Mouse (Mus musculus) gastrocnemius, postnatal 4 days (tissue): ENCODE results near the gene Ralb. TPM values are rescaled to one million over a fixed set of nuclear protein-coding genes. Genes with fewer than 3 reads are reported as not detected.

Source experiments
- DNase-seq, 2 experiments: peaks; one replicate each; pipeline ENCODE4 v3.0.0; 2021 to 2022; ENCODE audit warnings: low spot score in 2 of 2, mixed read lengths in 2 of 2
- total RNA-seq, 2 experiments: library from RNA; stranded (reverse); gene quantifications; 2 replicates each; pipeline ENCODE4 v1.2.3; 2021

The Ralb gene
- total RNA-seq, 2 experiments from 2014 or later = 41.8 to 43.6 TPM

DNA sequence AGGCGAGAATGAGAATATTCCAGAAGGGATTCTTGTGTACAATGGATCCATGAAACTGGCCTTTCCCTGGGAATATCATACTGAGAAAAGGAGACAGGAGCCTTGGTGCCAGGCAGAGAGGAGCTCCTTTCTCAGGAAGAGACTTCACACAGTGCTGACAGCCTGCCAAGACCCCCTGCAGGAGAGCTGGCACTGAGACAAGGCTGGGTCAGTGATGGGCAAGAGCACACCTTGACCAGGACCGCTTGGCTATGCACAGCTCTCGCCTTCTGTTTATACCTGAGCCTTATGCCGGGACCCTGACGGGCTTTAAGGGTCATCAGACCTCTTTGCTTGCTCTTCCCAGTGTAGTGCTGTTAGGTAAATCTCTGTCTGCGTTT is 9.2 kb downstream of the Ralb start:
- DNase-seq = no peak

DNA sequence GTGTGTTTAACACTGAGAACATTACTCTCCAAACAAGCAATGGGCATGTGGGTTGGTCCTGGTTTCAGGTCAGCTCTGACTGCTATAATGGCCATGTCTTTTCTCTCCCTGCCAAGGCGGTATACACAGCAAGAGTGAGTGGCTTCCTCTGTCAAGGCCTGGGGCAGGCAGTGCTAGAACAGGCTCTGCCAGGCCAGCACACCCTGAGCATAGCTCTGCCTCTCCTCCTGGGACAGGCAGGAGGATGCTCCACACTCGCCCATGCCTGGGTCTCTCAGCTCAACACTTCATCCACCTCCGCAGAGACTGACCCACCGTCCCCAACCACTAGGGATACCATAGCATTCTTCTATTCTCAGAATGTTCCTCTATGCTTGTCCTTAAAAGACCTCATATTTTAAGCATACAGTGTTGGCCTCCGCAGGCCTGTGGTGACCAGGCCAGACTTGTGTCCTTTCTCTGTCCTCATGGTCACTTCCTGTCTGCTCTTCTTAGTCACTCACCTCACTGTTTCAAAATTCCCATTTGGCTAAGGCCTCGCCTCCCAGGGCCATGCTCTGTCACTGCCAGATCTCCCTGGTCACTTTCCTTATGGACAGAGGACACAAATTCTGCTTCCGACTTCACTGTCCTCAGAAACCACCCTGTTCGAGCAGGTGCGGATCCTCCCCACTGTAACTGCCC is 9.7 kb downstream of the Ralb start:
- no peak for DNase-seq

DNA sequence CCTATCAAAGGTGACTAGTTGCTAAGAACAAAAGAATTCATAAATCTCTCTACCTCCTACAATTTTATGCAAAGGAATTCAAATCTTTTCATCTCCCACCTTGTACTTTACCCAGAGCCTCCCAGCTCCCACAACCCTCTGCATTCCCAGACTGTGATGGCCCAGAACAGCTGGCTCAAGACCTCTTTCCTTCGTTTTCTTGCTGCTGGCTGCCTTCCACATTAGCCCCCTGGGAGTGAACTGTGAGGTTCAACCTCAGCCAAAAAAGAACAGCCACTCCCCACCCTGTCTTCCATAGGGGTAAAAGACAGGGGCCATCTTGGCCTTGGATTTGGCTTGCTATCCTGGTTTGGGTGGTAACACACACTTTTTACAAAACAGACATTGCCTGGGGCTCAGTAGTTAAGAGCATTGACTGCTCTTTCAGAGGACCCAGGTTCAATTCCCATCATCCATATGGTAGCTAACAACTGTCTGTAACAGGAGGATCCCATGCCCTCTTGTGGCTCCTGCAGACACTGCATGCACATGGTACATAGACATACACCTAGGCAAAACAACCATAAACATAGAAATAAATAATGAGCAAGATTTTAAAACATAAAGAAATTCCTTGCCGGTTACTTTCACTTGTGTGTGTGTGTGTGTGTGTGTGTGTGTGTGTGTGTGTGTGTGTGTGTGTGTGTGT is 10.4 kb downstream of the Ralb start:
- peak in 1 of 2 experiments; percentile 59 for DNase-seq

DNA sequence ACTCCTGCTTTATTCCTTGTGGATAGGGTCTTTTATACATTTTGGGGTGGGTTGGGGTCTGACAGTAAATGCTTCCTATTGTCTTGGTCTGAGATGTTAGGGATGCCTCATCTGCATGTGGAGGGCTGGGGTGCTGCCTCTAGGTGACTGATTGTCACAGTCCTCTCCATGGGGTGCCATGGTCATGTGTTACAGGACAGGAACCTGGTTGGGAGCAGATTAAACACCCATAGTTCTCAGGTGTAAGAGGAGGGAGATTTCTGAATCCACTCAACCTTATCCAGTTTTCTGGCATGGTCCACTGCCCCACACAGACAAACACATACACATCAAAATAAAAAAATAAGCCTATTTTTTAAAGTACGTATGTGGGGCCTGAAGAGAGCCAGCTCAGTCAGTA is 12.1 kb downstream of the Ralb start:
- DNase-seq = no peak

DNA sequence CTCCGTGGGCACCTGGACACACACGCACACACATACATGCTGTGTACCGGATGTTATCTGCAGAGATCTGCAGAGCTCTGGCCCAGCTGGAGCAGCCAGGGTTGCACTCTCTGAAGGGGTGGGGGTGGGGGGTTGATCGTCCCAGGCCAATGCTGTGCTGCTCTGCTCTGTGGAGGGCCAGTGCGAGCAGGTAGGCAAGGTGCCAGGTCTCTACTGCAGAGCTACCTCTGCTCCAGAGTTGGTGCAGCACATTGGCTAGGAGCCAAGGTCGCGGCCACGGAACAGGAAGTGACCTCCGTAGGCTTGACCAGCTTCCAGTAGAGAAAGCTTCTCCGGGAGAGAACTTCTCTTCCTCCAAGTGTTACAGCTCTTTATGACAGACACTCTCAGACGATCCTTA is 12.5 kb downstream of the Ralb start:
- DNase-seq = peak; percentile 53 to 73

DNA sequence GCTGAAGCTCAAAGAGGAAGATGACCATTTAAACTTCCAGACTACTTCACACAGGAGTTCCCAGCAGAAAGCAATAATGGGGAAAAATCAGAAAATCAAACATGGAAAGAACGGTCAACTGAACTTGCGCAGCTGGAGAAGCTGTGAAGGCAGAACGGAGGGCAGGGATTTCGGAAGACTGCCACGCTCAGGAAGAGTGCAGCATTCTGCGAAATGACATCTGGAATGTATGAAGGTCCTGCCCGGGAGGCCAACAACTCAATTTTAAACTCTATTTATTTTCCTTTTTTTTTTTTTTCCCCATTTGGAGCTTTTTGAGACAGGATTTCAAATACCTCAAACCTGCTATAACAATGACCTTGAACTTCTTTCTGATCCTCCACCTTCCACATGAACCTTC is 13.8 kb downstream of the Ralb start:
- DNase-seq = no peak

DNA sequence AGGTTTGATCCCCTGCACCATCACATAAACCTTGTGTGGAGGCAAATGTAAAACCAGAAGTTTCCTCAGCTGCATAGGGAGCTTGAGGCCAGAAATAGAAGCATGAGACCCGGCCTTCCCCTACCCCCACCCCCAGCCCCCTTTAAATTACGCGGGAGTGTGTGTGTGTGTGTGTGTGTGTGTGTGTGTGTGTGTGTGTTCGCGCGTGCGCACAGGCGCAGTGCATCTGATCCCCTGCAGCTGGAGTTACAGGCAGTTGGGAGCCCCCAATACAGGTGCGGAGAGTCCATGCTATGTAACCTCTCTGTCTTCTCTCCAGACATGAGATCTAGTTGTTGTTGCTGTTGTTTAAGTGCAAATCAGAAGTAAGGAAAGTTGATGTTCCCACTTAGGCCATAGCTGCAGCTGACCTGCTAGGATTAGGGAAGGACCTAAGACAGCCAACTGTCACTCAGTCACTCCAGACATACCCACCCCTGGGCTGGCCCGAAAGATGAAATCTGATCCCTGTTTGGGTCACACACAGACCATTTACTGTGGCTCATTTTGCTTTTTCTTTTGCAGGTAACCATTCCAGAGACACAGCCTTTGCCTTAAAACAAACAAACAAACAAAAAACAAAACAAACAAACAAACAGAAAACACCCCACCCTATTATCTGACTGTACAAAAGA is 16.5 kb downstream of the Ralb start:
- DNase-seq = no peak

DNA sequence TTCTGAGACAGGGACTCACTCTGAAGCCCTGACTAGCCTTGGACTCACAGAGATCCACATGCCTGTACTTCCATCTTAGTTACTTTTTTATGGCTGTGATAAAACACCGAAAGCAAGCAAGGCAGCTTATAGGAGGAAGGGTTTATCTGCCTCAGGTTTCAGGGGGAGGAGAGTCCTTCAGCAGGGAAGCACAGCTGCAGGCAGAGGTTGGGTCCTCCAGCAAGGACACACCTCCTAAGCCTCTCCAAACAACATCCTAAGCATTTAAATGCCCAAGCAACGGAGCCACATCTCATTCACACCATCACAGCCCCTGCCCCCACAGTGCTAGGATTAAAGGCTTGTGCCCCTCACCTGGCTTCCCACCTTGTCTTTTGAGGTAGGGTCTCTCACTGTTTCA is 18.8 kb downstream of the Ralb start:
- DNase-seq = no peak

DNA sequence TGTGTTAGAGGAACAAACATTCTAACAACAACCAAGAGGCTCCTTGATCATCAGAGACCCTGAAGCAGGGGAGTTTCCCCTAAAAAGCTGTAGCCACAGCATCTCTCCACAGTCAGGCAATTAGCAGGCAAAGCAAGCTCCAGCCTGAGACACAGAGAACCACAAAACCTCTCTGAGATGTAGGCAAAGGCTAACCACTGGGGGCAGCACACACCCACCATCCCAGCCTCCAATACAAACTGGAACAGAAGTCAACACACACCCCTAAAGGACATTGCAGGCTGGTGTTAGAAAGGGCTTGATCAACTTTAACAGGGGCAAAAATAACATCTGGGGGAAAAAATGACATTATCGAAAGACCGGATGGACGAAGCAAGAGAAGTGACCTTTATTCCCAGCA is 20.1 kb downstream of the Ralb start:
- DNase-seq = no peak

DNA sequence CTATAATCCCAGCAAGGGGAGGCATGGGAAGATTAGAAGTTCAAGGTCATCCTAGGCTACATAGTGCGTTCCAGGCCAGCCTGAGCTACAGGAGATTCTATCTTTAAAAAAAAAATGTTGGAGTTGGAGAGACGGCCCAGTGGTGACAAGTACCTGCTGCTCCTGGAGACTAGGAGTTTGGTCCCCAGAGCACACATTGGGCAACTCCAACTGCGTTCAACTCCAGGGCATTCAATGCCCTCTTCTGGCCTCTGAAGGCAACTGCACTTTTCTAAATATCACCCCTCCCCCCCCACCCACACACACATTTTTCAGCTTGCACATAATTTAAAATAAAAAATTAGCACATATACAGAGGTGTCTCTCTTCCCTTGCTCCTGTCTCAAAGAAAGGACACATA is 21.7 kb downstream of the Ralb start:
- DNase-seq = no peak

DNA sequence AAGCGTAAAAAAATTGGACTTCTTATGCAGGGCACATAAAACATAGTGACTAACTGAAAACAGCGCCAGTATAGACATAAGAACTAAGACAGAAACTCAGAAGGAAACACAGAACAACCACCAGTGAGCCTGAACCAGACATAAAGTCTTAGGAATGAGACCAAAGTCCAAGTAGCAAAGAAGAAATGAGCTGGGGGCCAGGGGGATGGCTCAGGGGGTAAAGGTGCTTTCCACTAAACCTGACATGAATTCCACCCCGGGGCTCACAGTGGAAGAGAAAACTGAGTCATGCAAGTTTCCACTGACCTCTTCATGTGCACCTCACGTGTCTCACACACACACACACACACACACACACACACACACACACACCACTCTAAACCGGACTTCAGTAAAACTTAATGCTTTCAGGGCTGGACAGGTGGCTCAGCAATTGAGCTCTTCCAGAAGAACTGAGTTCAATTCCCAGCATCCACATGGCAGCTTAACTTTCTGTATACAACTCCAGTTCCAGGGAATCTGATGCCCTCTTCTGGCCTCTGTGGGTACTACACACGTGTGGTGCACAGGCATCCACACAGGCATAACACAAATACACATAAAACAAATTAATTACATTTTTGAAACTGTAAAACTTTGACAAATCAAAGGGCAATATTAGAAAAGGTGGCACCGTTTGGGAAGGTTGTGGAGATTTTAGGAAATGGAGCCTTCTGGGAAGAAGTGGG is 23.2 kb downstream of the Ralb start:
- no peak for DNase-seq

DNA sequence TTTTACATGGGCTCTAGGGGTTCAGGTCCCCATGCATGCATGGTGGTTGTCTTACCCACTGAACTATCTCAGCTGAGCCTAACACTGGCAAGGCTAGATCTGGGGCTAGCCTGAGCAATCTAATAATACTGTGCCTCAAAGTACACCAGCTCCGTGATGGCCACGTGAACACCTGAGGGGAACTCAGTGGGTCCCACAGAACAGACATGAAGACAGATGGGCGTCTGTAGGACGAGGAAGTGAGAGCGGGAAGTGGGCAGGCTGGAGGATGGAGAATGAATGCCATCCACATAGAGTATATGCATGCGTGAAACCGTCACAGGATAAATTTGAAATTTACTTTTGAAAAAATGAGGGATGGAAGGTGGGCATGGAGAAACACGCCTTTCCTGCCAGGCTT is 23.9 kb downstream of the Ralb start:
- DNase-seq = no peak

DNA sequence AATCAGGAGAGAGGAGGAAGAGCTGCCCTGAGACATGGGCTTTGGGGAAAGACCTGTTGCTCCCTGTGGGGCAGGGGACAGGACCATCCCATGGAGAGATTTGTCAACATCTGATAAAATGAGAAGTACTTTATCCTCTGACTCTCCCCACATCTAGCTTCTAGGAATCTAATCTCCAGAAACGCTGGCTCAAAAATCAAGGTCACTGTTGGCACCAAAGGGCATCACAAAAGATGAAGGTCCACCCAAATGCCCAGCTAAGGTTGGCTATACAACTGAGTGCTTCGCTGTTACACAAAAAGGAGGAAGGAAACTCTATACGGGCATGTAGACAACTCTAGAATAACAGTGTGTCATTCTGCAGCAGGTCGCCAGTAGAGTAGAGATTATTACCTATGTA is 25.0 kb downstream of the Ralb start:
- no peak for DNase-seq

DNA sequence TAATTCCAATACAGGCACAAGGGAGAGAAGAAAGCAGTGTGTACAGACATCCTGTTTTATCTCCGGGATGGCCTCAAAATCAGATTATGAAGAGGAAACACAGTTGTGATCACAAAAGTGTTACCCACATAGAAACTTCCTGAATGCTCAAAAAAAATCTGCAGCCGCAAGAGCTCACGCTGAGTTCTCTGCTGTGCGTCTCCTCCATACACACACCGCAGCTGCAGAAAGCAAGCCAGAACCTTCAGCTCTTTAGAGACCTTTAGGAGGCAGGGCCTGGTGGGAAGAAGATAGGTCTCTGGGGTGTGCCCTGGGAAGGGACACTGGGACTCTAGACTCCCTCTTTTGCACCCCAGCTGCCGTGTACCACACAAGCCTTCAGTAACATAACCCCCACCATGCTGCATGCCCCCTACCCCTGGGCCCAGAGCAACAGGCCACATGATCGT is 27.7 kb downstream of the Ralb start:
- no peak for DNase-seq

DNA sequence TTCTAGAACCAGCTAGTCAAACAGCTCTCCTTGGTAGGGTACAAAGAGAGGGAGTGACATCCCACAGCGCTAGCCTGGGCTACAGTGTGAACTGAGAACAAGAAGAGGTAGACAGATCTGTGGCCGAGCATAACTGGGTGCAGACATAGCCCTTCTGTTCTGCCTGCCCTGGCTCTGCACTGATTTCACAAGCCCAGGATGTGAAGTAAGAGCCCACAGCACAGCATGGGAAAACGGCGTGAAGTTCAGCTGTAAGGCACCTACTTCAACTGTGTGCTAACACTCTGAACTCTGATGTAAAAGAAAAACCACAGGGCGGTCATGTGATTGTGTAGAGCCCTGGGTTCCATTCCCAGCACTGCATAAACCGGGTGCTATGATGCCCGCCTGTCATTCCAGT is 29.9 kb downstream of the Ralb start:
- no peak for DNase-seq

DNA sequence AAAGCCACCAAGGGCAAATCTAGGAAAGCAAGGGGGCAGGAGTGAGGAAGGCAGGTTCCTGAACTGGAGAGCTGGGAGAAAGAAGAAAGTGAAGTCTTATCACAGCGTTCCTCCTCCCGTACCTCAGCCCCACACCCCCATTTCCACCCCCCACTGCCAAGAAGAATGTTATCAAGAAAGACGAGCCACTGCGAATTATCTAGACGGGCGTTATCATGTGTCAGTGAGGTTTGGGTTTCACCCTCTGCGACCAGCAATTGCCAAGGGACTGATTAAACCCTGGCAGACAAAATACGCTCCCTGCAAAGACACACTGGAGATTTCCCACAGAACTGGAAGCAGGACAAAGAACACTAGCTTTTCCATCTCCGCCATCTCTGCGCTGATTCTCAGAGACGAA is 31.9 kb downstream of the Ralb start:
- no peak for DNase-seq

DNA sequence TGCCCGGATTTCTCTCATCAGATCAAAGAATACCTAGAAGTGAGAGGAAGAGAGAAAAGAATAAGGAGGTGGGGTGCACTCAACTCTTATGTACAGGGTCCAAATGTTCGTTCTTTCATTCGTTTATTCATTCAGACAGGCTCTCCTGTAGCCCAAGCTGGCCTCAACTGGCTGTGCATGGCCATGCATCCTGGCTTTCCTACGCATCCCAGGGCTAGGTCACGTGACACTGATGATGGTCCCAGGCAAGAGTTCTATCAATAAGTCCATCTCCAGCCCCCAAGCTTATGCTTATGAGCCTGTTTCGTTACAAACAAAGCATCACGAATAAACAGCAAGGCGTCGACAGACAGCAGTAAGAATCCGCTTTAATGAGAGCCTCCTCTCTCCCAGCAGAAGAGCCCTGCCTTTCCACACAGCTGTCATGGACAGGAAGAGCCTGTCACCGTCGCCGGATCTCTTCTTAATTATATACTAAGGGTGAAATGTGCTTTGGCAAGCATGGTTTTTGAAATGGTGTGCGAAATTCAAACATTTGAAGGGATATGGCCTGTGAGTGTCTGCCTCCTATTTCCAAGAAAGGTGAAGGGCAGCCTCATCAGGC is 32.7 kb downstream of the Ralb start:
- no peak for DNase-seq

DNA sequence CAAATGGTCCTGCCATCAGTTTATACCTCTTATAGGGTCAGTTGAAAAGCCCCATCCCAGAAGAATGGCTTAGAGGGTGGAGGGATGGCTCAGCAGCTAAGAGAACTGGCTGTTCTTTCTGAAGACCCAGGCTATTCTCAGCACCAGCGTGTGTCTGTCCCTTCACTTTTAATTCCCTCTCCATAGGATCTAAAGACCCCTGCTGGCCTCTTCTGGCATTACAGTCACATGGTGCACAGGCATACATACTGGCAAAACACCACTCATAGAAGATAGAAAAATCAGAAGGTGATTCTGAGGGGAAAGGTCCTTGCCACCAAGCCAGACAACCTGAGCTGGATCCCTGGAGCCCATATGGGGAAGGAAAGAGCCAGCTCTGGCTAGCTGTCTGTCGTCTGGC is 41.2 kb downstream of the Ralb start:
- DNase-seq = peak in 1 of 2 experiments; percentile 48

DNA sequence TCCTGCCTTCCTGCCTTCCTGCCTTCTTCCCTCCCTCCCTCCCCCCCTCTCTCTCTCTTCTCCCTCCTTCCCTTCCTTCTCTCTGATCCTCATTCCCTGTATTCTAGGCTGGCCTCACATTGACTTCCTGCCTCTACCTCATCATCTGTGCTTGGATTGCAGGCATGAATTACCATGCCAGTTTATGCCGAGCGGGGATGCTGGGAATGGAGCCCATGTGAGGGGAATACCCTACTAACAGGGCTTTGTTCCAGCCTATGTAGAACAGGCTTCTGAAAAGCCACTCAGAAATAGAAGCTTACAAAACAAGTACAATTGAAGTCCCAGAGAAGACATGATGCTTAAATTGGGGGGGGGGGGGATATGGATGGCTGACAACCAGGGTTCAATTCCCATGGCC is 44.5 kb downstream of the Ralb start:
- DNase-seq = no peak

DNA sequence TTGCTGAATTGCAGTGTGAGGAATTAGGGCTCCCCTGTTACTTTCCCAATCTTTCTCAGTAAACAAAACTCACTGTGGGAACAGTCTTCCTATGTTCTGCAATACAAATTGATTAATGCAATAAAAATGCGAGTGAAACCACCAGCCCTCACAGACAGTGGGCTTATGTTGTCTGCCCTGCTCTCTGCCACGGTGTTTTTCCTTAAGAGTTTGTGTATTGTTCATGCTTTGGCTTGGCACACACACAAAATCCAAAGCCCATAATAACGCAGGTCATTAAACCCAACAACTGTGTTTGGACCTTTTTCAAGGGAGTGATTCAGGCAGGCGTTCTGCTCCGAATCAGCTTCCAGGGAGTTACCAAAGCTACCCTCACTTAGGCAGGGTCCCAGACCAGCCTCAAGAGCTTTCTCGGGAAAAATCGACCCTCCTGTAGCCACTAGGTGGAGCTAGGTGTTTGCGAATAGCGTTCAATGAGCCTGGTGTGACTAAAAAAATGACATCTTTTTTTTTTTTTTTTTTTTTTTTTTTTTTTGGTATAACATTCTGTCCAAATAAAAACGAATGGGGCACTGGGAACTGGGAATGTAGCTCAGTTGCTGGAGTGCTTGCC is 46.5 kb downstream of the Ralb start:
- DNase-seq = peak in 1 of 2 experiments; percentile 59

DNA sequence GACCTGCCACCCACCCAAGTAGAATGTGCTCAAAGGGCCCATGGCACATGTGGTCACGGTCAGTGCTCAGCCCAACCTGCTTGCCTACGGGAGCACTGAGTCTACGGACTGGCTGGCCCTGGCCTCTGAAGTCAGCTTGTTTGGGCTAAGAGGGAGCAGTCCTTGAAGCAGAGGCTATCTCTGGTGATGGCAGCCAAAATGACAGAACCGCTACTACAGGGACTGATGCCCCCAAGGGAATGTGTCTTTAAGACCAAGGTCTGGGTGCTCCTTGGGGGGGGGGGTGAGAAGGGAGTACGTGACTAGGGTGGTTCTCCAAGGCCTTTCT is 47.1 kb downstream of the Ralb start:
- no peak for DNase-seq
